Mouse (Mus musculus) stomach, embryonic 14.5 days (tissue): ENCODE data around the gene Sort1. TPM values are rescaled to one million over a fixed set of nuclear protein-coding genes. Genes with fewer than 3 reads are reported as not detected.

Experiments
- ATAC-seq: fragments of 200-750 bp; cut with Nextera tagmentation; 2 replicates; pipeline ENCODE4 v1.8.0; 2017; ENCODE audit warnings: low read depth, moderate TSS enrichment; ENCODE audit not compliant: insufficient number of reproducible peaks, insufficient read depth, low FRiP score
- H3K27ac ChIP-seq: fragments of 300-500 bp; sonication (generic); 2 replicates; pipeline ENCODE4 v1.5.1; 2014; ENCODE audit warnings: mild to moderate bottlenecking, low read length, moderate library complexity, mixed read lengths
- H3K27me3 ChIP-seq: fragments of 300-500 bp; sonication (generic); 2 replicates; pipeline ENCODE4 v1.6.1; 2014; ENCODE audit warnings: low read length, control low read depth, mixed read lengths; ENCODE audit not compliant: control insufficient read depth, insufficient read depth
- H3K36me3 ChIP-seq: fragments of 300-500 bp; sonication (generic); 2 replicates; pipeline ENCODE4 v1.6.1; 2014; ENCODE audit warnings: mild to moderate bottlenecking, control low read depth, low read length, moderate library complexity, mixed read lengths; ENCODE audit not compliant: control insufficient read depth, insufficient read depth
- H3K4me1 ChIP-seq: fragments of 300-500 bp; sonication (generic); 2 replicates; pipeline ENCODE4 v1.6.1; 2014; ENCODE audit warnings: low read length, control low read depth, mixed read lengths; ENCODE audit not compliant: control insufficient read depth, insufficient read depth
- H3K4me2 ChIP-seq: fragments of 300-500 bp; sonication (generic); replicated peaks from 2 replicates; pipeline ENCODE4 v1.6.1; 2014; ENCODE audit warnings: low read depth, low read length, control low read depth
- H3K4me3 ChIP-seq: fragments of 300-500 bp; sonication (generic); 2 replicates; pipeline ENCODE4 v1.5.1; 2014; ENCODE audit warnings: low read depth, low read length, control low read depth
- H3K9ac ChIP-seq: fragments of 300-500 bp; sonication (generic); replicated peaks from 2 replicates; pipeline ENCODE4 v1.6.1; 2014; ENCODE audit warnings: low read depth, mild to moderate bottlenecking, control low read depth, low read length, moderate library complexity, mixed read lengths
- H3K9me3 ChIP-seq: fragments of 300-500 bp; sonication (generic); 2 replicates; pipeline ENCODE4 v1.6.1; 2016; ENCODE audit warnings: low read depth, low read length, control low read depth; ENCODE audit not compliant: control insufficient read depth
- WGBS: fragments of 180-500 bp; shearing (Covaris S2); extraction: QIAGEN DNeasy Blood & Tissue Kit; methylation state at CpG from one replicate; pipeline ENCODE4 v1.1.7; 2014; 5-methylcytosine and 5-hydroxymethylcytosine counted together
- polyA plus RNA-seq: library from polyadenylated mRNA; unstranded; fragments of >200 nt; fragmentation: Nextera tagmentation; extraction: Ambion mirVana; gene quantifications from 2 replicates; pipeline ENCODE4 v1.2.1, GENCODE M21; 2014

Gene Sort1
- polyA plus RNA-seq, 1 experiment from 2014 or later = 12.3 TPM

GRCm38 (mm10) chr3:108392299-108392698, 108.4 kb downstream of the Sort1 start:
- Histone ChIP-seq H3K9me3 (no peaks in the 10 kb centered on the region), H3K9ac (0 out of 2 replicates have a peak overlapping the region, but pooled peaks have one; percentile 21), H3K27me3 (no peaks in the 10 kb centered on the region), H3K4me2 (peak overlapping the region; percentile 10; the same call in 1 of the 2 replicates), H3K36me3 (peaks cover 5% of the 10 kb centered on the region; the same call in 1 of the 2 replicates), H3K4me3 (no peak overlapping the region), H3K27ac (no peak overlapping the region), H3K4me1 (peaks cover 13% of the 10 kb centered on the region; the same call in 1 of the 2 replicates)
- ATAC-seq = no peak
- 16% methylated on average over 10 of the region's 10 CpGs for WGBS

DNA sequence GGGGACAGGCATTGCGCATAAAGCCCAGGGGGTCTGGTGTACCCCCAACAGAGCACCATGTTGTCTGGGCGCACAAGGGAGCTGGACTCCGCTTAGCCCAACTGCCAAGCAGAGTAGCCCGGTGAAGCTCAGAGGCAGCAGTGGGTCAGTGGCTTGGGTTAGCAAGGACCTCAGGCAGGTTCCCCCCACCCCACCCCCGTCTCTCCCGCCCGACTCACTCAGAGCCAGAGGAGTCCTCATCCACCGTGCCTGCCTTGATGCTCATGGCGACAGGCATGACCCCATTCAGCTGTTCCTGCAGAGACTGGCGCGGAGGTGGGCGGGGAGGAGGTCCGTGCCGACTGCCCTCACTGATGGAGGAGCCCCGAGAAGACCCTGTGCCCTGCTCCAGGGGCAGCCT, 108.9 kb downstream of the Sort1 start:
- ATAC-seq = no peak
- H3K4me2 ChIP-seq = peak overlapping the region; percentile 10; the same call in 1 of the 2 replicates
- 55% methylated on average over 15 of the region's 15 CpGs for WGBS
- no peak overlapping the region for H3K9ac ChIP-seq
- no peak overlapping the region for H3K4me3 ChIP-seq
- peaks cover 13% of the 10 kb centered on the region; the same call in 1 of the 2 replicates for H3K4me1 ChIP-seq
- H3K27ac ChIP-seq = no peak overlapping the region
- no peaks in the 10 kb centered on the region for H3K27me3 ChIP-seq
- H3K36me3 ChIP-seq = peaks cover under 1% of the 10 kb centered on the region
- H3K9me3 ChIP-seq = no peaks in the 10 kb centered on the region

DNA sequence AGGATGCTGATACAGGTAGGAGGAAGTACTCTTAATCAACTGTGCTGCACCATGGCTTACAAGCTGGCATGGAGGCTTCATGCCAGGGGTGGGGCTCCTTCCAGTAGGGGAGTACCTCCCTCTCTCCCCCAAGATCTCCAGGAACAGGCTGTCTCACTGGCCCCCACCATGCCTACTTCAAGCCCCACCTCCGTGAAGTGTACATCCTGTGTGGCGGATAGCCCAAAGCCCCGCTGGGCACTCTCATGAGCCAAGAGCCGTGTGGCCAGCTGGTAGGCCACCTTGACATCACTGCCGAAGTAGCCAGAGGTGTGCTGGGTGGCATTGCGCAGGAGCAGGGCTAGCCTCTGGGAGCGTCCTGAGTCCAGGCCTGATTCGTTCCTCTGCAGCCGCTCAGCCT, 114.4 kb downstream of the Sort1 start:
- H3K9ac ChIP-seq = no peak overlapping the region
- no peak overlapping the region for H3K27ac ChIP-seq
- H3K9me3 ChIP-seq = no peaks in the 10 kb centered on the region
- H3K4me1 ChIP-seq = 0 out of 2 replicates have a peak, but pooled peaks cover 3% of the 10 kb centered on the region
- ATAC-seq = no peak
- H3K27me3 ChIP-seq = no peaks in the 10 kb centered on the region
- 82% methylated on average over 9 of the region's 9 CpGs for WGBS
- H3K4me2 ChIP-seq = no peak overlapping the region
- no peak overlapping the region for H3K4me3 ChIP-seq
- peaks cover 7% of the 10 kb centered on the region for H3K36me3 ChIP-seq

- Histone ChIP-seq H3K27me3 (no peaks in the 10 kb centered on the region), H3K4me1 (0 out of 2 replicates have a peak, but pooled peaks cover 3% of the 10 kb centered on the region), H3K9me3 (no peaks in the 10 kb centered on the region), H3K36me3 (peaks cover 7% of the 10 kb centered on the region), H3K4me2 (no peak overlapping the region), H3K27ac (no peak overlapping the region), H3K9ac (no peak overlapping the region), H3K4me3 (no peak overlapping the region)
- 85% methylated on average over 5 of the region's 5 CpGs for WGBS
- ATAC-seq = no peak
These were observed 116.6 kb downstream of the Sort1 start for GRCm38 (mm10) chr3:108400442-108400841.

- peak; percentile 92 for ATAC-seq
- Histone ChIP-seq H3K4me1 (0 out of 2 replicates have a peak, but pooled peaks cover 3% of the 10 kb centered on the region), H3K9ac (no peak overlapping the region), H3K27me3 (no peaks in the 10 kb centered on the region), H3K36me3 (peaks cover 7% of the 10 kb centered on the region), H3K4me3 (no peak overlapping the region), H3K4me2 (peak overlapping the region; percentile 8; the same call in 1 of the 2 replicates), H3K9me3 (no peaks in the 10 kb centered on the region), H3K27ac (peak overlapping the region; percentile 53; the same call in 1 of the 2 replicates)
- WGBS = 33% methylated on average over 22 of the region's 22 CpGs
These were observed 118.0 kb downstream of the Sort1 start for GRCm38 (mm10) chr3:108401692-108402527.

DNA sequence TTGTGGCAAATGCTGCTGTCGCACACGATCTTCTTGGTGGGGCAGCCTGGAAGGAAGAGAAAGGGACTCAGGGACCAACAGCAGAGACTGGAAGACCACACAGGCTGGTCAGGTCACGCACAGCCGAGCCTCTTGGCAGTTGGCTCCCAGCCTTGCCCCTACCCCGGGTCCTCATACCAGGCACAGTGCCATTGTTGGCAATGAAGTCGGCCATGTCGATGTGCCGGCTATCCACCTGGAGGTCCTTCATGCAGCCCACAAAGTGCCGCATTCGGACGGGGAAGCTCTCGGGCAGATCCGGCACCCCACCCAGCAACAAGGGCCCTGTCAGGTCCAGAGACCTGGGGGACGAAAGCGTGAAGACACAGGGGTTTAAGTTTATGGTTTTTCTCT, 118.6 kb downstream of the Sort1 start:
- H3K4me1 ChIP-seq = 0 out of 2 replicates have a peak, but pooled peaks cover 3% of the 10 kb centered on the region
- H3K36me3 ChIP-seq = peaks cover 7% of the 10 kb centered on the region
- H3K27me3 ChIP-seq = no peaks in the 10 kb centered on the region
- H3K4me2 ChIP-seq = no peak overlapping the region
- no peak overlapping the region for H3K9ac ChIP-seq
- 86% methylated on average over 15 of the region's 15 CpGs for WGBS
- H3K4me3 ChIP-seq = no peak overlapping the region
- ATAC-seq = no peak
- no peaks in the 10 kb centered on the region for H3K9me3 ChIP-seq
- peak overlapping the region; percentile 53; the same call in 1 of the 2 replicates for H3K27ac ChIP-seq

- no peaks in the 10 kb centered on the region for H3K27me3 ChIP-seq
- no peak overlapping the region for H3K27ac ChIP-seq
- H3K4me3 ChIP-seq = no peak overlapping the region
- 0 out of 2 replicates have a peak, but pooled peaks cover 4% of the 10 kb centered on the region for H3K4me1 ChIP-seq
- H3K36me3 ChIP-seq = no peaks in the 10 kb centered on the region; the same call in none of the 2 replicates
- no peak for ATAC-seq
- 54% methylated on average over 14 of the region's 14 CpGs for WGBS
- H3K9ac ChIP-seq = no peak overlapping the region
- no peaks in the 10 kb centered on the region for H3K9me3 ChIP-seq
- no peak overlapping the region for H3K4me2 ChIP-seq
These were observed 121.8 kb downstream of the Sort1 start for GRCm38 (mm10) chr3:108405536-108406305.

DNA sequence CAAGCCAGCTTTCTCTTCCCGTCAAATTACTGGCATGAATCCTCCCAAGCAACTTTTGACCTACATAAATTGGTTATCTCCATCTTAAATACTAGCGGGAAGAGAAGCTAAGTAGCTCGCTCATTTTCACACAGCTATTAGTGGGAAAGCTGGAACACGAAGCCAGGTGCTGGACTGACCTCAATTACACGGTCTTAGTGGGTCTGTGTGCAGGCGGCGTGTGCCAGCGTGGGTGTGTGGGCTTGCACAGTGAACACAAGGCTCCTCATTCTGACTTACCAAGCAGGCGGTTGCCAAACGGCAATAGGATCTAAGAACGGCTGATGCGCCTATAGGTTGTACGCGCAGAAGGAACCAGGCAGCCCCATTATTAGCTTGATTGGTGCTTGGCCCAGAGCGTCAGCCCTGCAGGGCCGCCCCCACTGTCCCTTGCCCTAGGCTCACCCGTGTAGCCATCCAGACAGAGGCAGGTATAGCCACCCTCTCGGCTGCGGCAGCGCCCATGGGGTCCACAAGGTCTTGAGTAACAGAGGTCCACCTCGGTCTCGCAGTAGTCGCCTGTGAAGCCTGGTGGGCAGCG, 122.5 kb downstream of the Sort1 start:
- Histone ChIP-seq H3K4me3 (no peak overlapping the region), H3K4me1 (0 out of 2 replicates have a peak, but pooled peaks cover 10% of the 10 kb centered on the region), H3K4me2 (no peak overlapping the region), H3K27ac (no peak overlapping the region), H3K36me3 (no peaks in the 10 kb centered on the region; the same call in none of the 2 replicates), H3K9ac (no peak overlapping the region), H3K27me3 (no peaks in the 10 kb centered on the region), H3K9me3 (no peaks in the 10 kb centered on the region)
- 89% methylated on average over 24 of the region's 24 CpGs for WGBS
- ATAC-seq = no peak
